Mouse (Mus musculus) embryonic facial prominence, embryonic 11.5 days (tissue): ENCODE data around the gene Dab1. TPM values are rescaled to one million over a fixed set of nuclear protein-coding genes. Genes with fewer than 3 reads are reported as not detected.

ENCODE experiments used
- ATAC-seq: fragments of 200-750 bp; cut with Nextera tagmentation; replicated peaks from 2 replicates; pipeline ENCODE4 v1.8.0; 2017; ENCODE audit warnings: low read depth; ENCODE audit not compliant: insufficient number of reproducible peaks, low FRiP score, low TSS enrichment
- DNase-seq: peaks from one replicate; pipeline ENCODE4 v3.0.0-alpha.2; 2015; ENCODE audit warnings: low spot score
- H3K27ac ChIP-seq: fragments of 300-500 bp; sonication (generic); replicated peaks from 2 replicates; pipeline ENCODE4 v1.5.1; 2014; ENCODE audit warnings: mild to moderate bottlenecking, low read depth, low read length, control low read depth
- H3K27me3 ChIP-seq: fragments of 300-500 bp; sonication (generic); 2 replicates; pipeline ENCODE4 v1.6.1; 2014; ENCODE audit warnings: mild to moderate bottlenecking, low read length, moderate library complexity, mixed read lengths; ENCODE audit not compliant: control insufficient read depth, insufficient read depth
- H3K36me3 ChIP-seq: fragments of 300-500 bp; sonication (generic); replicated peaks from 2 replicates; pipeline ENCODE4 v1.6.1; 2014; ENCODE audit warnings: low read depth, mild to moderate bottlenecking, low read length, moderate library complexity, mixed read lengths; ENCODE audit not compliant: control insufficient read depth, insufficient read depth
- H3K4me1 ChIP-seq: fragments of 300-500 bp; sonication (generic); 2 replicates; pipeline ENCODE4 v1.6.1; 2014; ENCODE audit warnings: low read length, mixed read lengths; ENCODE audit not compliant: control insufficient read depth, insufficient read depth
- H3K4me2 ChIP-seq: fragments of 300-500 bp; sonication (generic); 2 replicates; pipeline ENCODE4 v1.6.1; 2014; ENCODE audit warnings: low read depth, mild to moderate bottlenecking, control low read depth, low read length, moderate library complexity
- H3K4me3 ChIP-seq: fragments of 300-500 bp; sonication (generic); 2 replicates; pipeline ENCODE4 v1.5.1; 2014; ENCODE audit warnings: low read depth, low read length, control low read depth
- H3K9ac ChIP-seq: fragments of 300-500 bp; sonication (generic); replicated peaks from 2 replicates; pipeline ENCODE4 v1.6.1; 2014; ENCODE audit warnings: mild to moderate bottlenecking, control low read depth, low read length
- H3K9me3 ChIP-seq: fragments of 300-500 bp; sonication (generic); replicated peaks from 2 replicates; pipeline ENCODE4 v1.6.1; 2016; ENCODE audit warnings: mild to moderate bottlenecking, low read length, inconsistent platforms, mixed read lengths; ENCODE audit not compliant: control insufficient read depth
- WGBS: fragments of 180-500 bp; shearing (Covaris S2); extraction: QIAGEN DNeasy Blood & Tissue Kit; methylation state at CpG from one replicate; pipeline ENCODE4 v1.1.7; 2014; 5-methylcytosine and 5-hydroxymethylcytosine counted together
- polyA plus RNA-seq: library from polyadenylated mRNA; unstranded; fragments of >200 nt; fragmentation: Nextera tagmentation; extraction: Ambion mirVana; gene quantifications from 2 replicates; pipeline ENCODE4 v1.2.1, GENCODE M21; 2014

Gene Dab1
- polyA plus RNA-seq, 1 experiment from 2014 or later = 17.6 TPM

GRCm38 (mm10) chr4:103841126-103841525 lies 222.0 kb downstream of the Dab1 start:
- Histone ChIP-seq H3K27me3 (no peaks in the 10 kb centered on the region), H3K9ac (no peak overlapping the region), H3K4me1 (no peaks in the 10 kb centered on the region), H3K4me3 (no peak overlapping the region), H3K27ac (no peak overlapping the region), H3K4me2 (no peak overlapping the region), H3K36me3 (no peaks in the 10 kb centered on the region), H3K9me3 (no peaks in the 10 kb centered on the region)
- 57% methylated on average over 7 of the region's 7 CpGs for WGBS
- ATAC-seq = no peak
- no peak for DNase-seq

- Histone ChIP-seq H3K4me3 (no peak overlapping the region), H3K9ac (no peak overlapping the region), H3K4me2 (no peak overlapping the region), H3K27ac (no peak overlapping the region), H3K9me3 (no peaks in the 10 kb centered on the region), H3K36me3 (no peaks in the 10 kb centered on the region), H3K27me3 (no peaks in the 10 kb centered on the region), H3K4me1 (no peaks in the 10 kb centered on the region)
- DNase-seq (no peak), ATAC-seq (no peak)
- WGBS = 83% methylated on average over 7 of the region's 7 CpGs
These were observed 225.5 kb downstream of the Dab1 start for GRCm38 (mm10) chr4:103844635-103845034.

- H3K4me1 ChIP-seq = no peaks in the 10 kb centered on the region
- no peak overlapping the region for H3K9ac ChIP-seq
- H3K4me2 ChIP-seq = no peak overlapping the region
- H3K27ac ChIP-seq = no peak overlapping the region
- no peaks in the 10 kb centered on the region for H3K9me3 ChIP-seq
- ATAC-seq (no peak), DNase-seq (no peak)
- H3K36me3 ChIP-seq = no peaks in the 10 kb centered on the region
- no peak overlapping the region for H3K4me3 ChIP-seq
- 16% methylated on average over 1 of the region's 1 CpGs for WGBS
- no peaks in the 10 kb centered on the region for H3K27me3 ChIP-seq
These were observed 238.0 kb downstream of the Dab1 start for GRCm38 (mm10) chr4:103857173-103857572.

- ATAC-seq = no peak
- Histone ChIP-seq H3K27me3 (no peaks in the 10 kb centered on the region), H3K27ac (no peak overlapping the region), H3K4me1 (no peaks in the 10 kb centered on the region), H3K4me2 (no peak overlapping the region), H3K36me3 (no peaks in the 10 kb centered on the region), H3K9ac (no peak overlapping the region), H3K4me3 (no peak overlapping the region), H3K9me3 (no peaks in the 10 kb centered on the region)
- 22% methylated on average over 3 of the region's 3 CpGs for WGBS
- DNase-seq = peak; percentile 83
These were observed 256.4 kb downstream of the Dab1 start for GRCm38 (mm10) chr4:103875564-103875963.

- no peaks in the 10 kb centered on the region for H3K36me3 ChIP-seq
- H3K27ac ChIP-seq = no peak overlapping the region
- ATAC-seq (no peak), DNase-seq (peak; percentile 56)
- no peak overlapping the region for H3K4me2 ChIP-seq
- H3K9ac ChIP-seq = no peak overlapping the region
- H3K9me3 ChIP-seq = no peaks in the 10 kb centered on the region
- H3K4me1 ChIP-seq = no peaks in the 10 kb centered on the region
- H3K4me3 ChIP-seq = no peak overlapping the region
- WGBS = 46% methylated on average over 4 of the region's 4 CpGs
- no peaks in the 10 kb centered on the region for H3K27me3 ChIP-seq
These were observed 259.7 kb downstream of the Dab1 start for GRCm38 (mm10) chr4:103878841-103879240.

- H3K27me3 ChIP-seq = no peaks in the 10 kb centered on the region
- H3K9ac ChIP-seq = no peak overlapping the region
- H3K9me3 ChIP-seq = no peaks in the 10 kb centered on the region
- H3K4me3 ChIP-seq = no peak overlapping the region
- H3K4me1 ChIP-seq = no peaks in the 10 kb centered on the region
- ATAC-seq = no peak
- H3K27ac ChIP-seq = no peak overlapping the region
- H3K36me3 ChIP-seq = no peaks in the 10 kb centered on the region
- 71% methylated on average over 3 of the region's 3 CpGs for WGBS
- H3K4me2 ChIP-seq = no peak overlapping the region
- DNase-seq = no peak
These were observed 262.5 kb downstream of the Dab1 start for GRCm38 (mm10) chr4:103881641-103882040.

- no peak overlapping the region for H3K27ac ChIP-seq
- no peaks in the 10 kb centered on the region for H3K27me3 ChIP-seq
- no peaks in the 10 kb centered on the region for H3K9me3 ChIP-seq
- no peak for DNase-seq
- no peaks in the 10 kb centered on the region for H3K4me1 ChIP-seq
- WGBS = 82% methylated on average over 2 of the region's 2 CpGs
- no peaks in the 10 kb centered on the region for H3K36me3 ChIP-seq
- no peak overlapping the region for H3K4me3 ChIP-seq
- no peak overlapping the region for H3K4me2 ChIP-seq
- H3K9ac ChIP-seq = no peak overlapping the region
- ATAC-seq = no peak
These were observed 268.9 kb downstream of the Dab1 start for GRCm38 (mm10) chr4:103888086-103888485.

- no peaks in the 10 kb centered on the region for H3K4me1 ChIP-seq
- no peak overlapping the region for H3K4me2 ChIP-seq
- no peak overlapping the region for H3K27ac ChIP-seq
- WGBS = 91% methylated on average over 3 of the region's 3 CpGs
- DNase-seq (no peak), ATAC-seq (no peak)
- no peaks in the 10 kb centered on the region for H3K36me3 ChIP-seq
- no peak overlapping the region for H3K4me3 ChIP-seq
- H3K9me3 ChIP-seq = no peaks in the 10 kb centered on the region
- H3K27me3 ChIP-seq = no peaks in the 10 kb centered on the region
- H3K9ac ChIP-seq = no peak overlapping the region
These were observed 270.0 kb downstream of the Dab1 start for GRCm38 (mm10) chr4:103889110-103889509.
